Mouse (Mus musculus): Measurements from ENCODE around the gene Klf17. TPM values are rescaled to one million over a fixed set of nuclear protein-coding genes. Genes with fewer than 3 reads are reported as not detected.
A peak's percentile ranks its signal among the peaks of the same experiment; 100 is the strongest.
"Not testable (repeated sequence)": the region's sequence is repeated elsewhere in the genome, so short reads cannot be mapped to it uniquely, and the experiment has no call there.

Klf17 gene
- polyA plus RNA-seq (2016; fragmentation: Nextera tagmentation; extraction: Ambion mirVana) = not detected in 2 replicates

GRCm38 (mm10) chr4:117765416-117765815 is at the start of gene Klf17:
Klf17 (minus strand) TSS chr4:117765648.
- Histone ChIP-seq H3K36me3 (no peaks in the 10 kb centered on the region), H3K9me3 (no peaks in the 10 kb centered on the region), H3K27ac (no peak within 1 kb of the TSS), H3K4me1 (replicated peaks) (no peaks in the 10 kb centered on the region), H3K4me3 (no peak within 1 kb of the TSS), H3K27me3 (ENCODE audit: insufficient read depth, poor library complexity, severe bottlenecking) (no peaks in the 10 kb centered on the region)
- no peak for DNase-seq (ENCODE audit: low spot score)
- WGBS = 73% methylated on average over 11 of the region's 12 CpGs

GRCm38 (mm10) chr4:117814333-117814732 is 48.9 kb upstream of the Klf17 start:
- WGBS = 22% methylated on average over 4 of the region's 4 CpGs

DNA sequence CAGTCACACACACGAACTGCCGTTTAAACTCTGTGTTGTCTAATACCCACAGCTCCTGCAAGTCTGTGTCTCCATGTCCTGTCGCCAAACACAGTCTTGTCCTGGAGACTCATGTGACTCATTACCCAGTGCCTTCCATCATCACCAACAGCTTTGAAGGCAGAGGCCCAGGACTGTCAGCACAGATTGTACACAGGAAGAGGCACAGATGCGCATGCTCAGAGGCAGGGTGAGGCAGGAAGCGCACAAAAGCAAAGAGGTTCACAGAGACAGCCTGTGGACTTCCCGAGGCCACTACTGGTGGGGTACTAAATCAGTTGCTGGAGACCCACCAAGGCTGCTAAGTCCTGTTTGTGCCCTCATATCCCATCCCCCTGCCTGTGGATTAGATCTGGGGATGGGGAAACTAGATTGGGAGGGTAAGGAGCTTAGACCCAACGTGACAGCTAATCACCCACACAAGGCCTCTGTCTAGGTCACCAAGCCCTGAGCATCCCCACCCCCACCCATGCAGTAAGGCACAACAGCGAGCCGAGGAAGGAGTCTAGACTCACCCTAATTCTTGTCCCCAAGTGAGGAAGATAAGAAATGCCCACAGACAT is 48.2 kb upstream of the Klf17 start:
- DNase-seq (ENCODE audit: low spot score) = no peak
- no peak overlapping the region for H3K4me3 ChIP-seq
- H3K27ac ChIP-seq = no peak overlapping the region
- 78% methylated on average over 9 of the region's 9 CpGs for WGBS
- no peaks in the 10 kb centered on the region for H3K27me3 ChIP-seq (ENCODE audit: insufficient read depth, poor library complexity, severe bottlenecking)
- H3K4me1 ChIP-seq (replicated peaks) = peaks cover 11% of the 10 kb centered on the region
- peaks cover 11% of the 10 kb centered on the region; the same call in 1 of the 2 replicates for H3K9me3 ChIP-seq
- no peaks in the 10 kb centered on the region for H3K36me3 ChIP-seq

More at GRCm38 (mm10) chr4:117814333-117814732, 48.9 kb upstream of the Klf17 start:
- H3K27me3 ChIP-seq (ENCODE audit: insufficient read depth, poor library complexity, severe bottlenecking) = no peaks in the 10 kb centered on the region
- no peaks in the 10 kb centered on the region for H3K36me3 ChIP-seq
- H3K4me3 ChIP-seq = no peak overlapping the region
- peaks cover 11% of the 10 kb centered on the region for H3K4me1 ChIP-seq (replicated peaks)
- H3K9me3 ChIP-seq = peaks cover 11% of the 10 kb centered on the region; the same call in 1 of the 2 replicates
- H3K27ac ChIP-seq = no peak overlapping the region
- DNase-seq (ENCODE audit: low spot score) = no peak

DNA sequence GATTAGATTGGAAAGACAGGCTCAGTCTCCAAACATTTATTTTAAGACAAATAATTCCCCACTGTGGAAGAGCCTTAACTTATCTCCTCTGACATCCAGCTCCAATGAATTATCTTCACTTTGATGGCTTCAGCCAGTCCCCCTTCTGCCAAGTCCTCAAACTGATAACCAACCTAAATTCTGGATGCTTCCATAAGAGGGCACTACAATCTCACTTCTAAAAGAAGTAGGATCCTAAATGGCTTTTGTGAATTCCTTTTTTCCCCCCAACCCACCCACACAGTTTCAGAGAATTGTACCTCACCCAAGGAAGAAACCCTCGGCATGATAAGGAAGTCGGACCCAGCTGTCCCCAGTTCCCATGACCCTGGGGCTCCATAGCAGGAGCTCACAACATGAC is 45.5 kb upstream of the Klf17 start:
- Histone ChIP-seq H3K4me3 (no peak overlapping the region), H3K4me1 (replicated peaks) (peaks cover 11% of the 10 kb centered on the region), H3K36me3 (no peaks in the 10 kb centered on the region), H3K27me3 (ENCODE audit: insufficient read depth, poor library complexity, severe bottlenecking) (no peaks in the 10 kb centered on the region), H3K9me3 (0 out of 2 replicates have a peak, but pooled peaks cover 5% of the 10 kb centered on the region), H3K27ac (no peak overlapping the region)
- no peak for DNase-seq (ENCODE audit: low spot score)
- WGBS = 67% methylated on average over 2 of the region's 2 CpGs

DNA sequence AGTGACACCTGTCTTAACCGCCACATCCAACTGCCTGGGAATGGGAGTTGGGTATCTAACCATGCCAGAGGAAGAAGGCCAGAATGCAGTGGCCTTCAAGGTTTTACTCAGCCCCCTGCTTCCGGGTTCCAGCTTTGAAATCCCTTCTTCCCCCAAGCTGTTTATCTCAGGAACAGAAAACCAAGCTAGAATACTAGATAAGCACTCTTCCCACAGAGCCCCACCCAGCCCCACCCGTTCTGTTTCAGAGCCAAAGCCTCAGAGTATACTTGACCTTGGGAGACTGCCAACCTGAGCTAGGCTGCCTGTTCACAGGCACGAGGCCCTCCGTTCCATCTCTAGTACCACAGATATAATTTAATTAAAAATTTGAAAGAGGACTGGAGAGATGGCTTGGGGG is 41.5 kb upstream of the Klf17 start:
- Histone ChIP-seq H3K9me3 (no peaks in the 10 kb centered on the region), H3K36me3 (no peaks in the 10 kb centered on the region), H3K27me3 (ENCODE audit: insufficient read depth, poor library complexity, severe bottlenecking) (no peaks in the 10 kb centered on the region), H3K27ac (no peak overlapping the region), H3K4me1 (replicated peaks) (no peaks in the 10 kb centered on the region), H3K4me3 (no peak overlapping the region)
- 87% methylated on average over 5 of the region's 5 CpGs for WGBS
- DNase-seq (ENCODE audit: low spot score) = no peak

- H3K27ac ChIP-seq = no peak overlapping the region
- 82% methylated on average over 6 of the region's 6 CpGs for WGBS
- no peaks in the 10 kb centered on the region for H3K9me3 ChIP-seq
- H3K27me3 ChIP-seq (ENCODE audit: insufficient read depth, poor library complexity, severe bottlenecking) = no peaks in the 10 kb centered on the region
- no peak overlapping the region for H3K4me3 ChIP-seq
- H3K36me3 ChIP-seq = no peaks in the 10 kb centered on the region
- H3K4me1 ChIP-seq (replicated peaks) = no peaks in the 10 kb centered on the region
- DNase-seq (ENCODE audit: low spot score) = no peak
These were observed 34.5 kb upstream of the Klf17 start for GRCm38 (mm10) chr4:117799904-117800303.

DNA sequence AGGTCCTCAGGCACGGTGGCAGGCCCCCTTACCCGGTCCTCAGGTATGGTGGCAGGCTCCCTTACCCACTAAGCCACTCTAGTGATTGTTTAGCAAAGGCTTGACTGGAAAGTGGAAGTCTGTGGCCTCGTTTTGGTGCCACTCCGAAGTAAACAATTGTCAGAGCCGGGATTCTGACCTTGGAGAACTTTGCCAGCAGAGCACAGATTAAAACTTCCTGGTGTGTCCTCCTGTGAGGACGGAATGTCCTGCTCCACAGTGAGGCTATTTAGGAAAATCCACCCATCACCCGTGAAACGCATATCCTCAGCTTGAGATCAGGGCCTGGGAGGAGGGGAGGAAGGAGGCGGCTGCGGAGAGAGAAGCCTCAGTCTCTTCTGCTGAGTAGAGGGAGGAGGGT is 22.9 kb upstream of the Klf17 start:
- Histone ChIP-seq H3K9me3 (peaks cover 4% of the 10 kb centered on the region; the same call in 1 of the 2 replicates), H3K27me3 (ENCODE audit: insufficient read depth, poor library complexity, severe bottlenecking) (no peaks in the 10 kb centered on the region), H3K4me3 (no peak overlapping the region), H3K4me1 (replicated peaks) (0 out of 2 replicates have a peak, but pooled peaks cover 2% of the 10 kb centered on the region), H3K36me3 (no peaks in the 10 kb centered on the region), H3K27ac (no peak overlapping the region)
- no peak for DNase-seq (ENCODE audit: low spot score)
- WGBS = 69% methylated on average over 10 of the region's 10 CpGs

GRCm38 (mm10) chr4:117786963-117787362 is 21.5 kb upstream of the Klf17 start:
- no peaks in the 10 kb centered on the region for H3K27me3 ChIP-seq (ENCODE audit: insufficient read depth, poor library complexity, severe bottlenecking)
- H3K4me1 ChIP-seq (replicated peaks) = 0 out of 2 replicates have a peak, but pooled peaks cover 2% of the 10 kb centered on the region
- H3K4me3 ChIP-seq = no peak overlapping the region
- no peaks in the 10 kb centered on the region for H3K36me3 ChIP-seq
- H3K9me3 ChIP-seq = peaks cover 4% of the 10 kb centered on the region; the same call in 1 of the 2 replicates
- 42% methylated on average over 8 of the region's 8 CpGs for WGBS
- no peak overlapping the region for H3K27ac ChIP-seq
- peak; percentile 61 for DNase-seq (ENCODE audit: low spot score)

DNA sequence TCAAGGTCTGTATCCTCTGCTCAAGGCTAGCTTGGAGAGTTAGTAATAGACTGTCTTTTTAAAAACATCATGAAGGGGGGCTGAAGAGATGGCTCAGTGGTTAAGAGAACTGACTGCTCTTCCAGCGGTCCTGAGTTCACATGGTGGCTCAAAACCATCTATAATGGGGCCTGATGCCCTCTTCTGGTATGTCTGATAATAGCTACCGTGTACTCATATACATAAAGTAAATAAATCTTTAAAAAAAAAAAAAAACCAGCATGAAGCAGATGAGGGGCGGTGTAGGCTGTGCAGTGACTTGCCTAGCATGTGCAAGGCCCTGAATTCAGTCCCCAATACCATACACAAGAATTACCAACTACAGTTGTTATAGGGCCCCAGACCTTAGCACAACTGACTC is 17.5 kb upstream of the Klf17 start:
- Histone ChIP-seq H3K27ac (no peak overlapping the region), H3K9me3 (peaks cover 4% of the 10 kb centered on the region; the same call in 1 of the 2 replicates), H3K36me3 (no peaks in the 10 kb centered on the region), H3K4me3 (no peak overlapping the region), H3K4me1 (replicated peaks) (0 out of 2 replicates have a peak, but pooled peaks cover 2% of the 10 kb centered on the region), H3K27me3 (ENCODE audit: insufficient read depth, poor library complexity, severe bottlenecking) (no peaks in the 10 kb centered on the region)
- no peak for DNase-seq (ENCODE audit: low spot score)
- WGBS = 85% methylated on average over 3 of the region's 3 CpGs

GRCm38 (mm10) chr4:117772960-117773359 is 7.5 kb upstream of the Klf17 start:
- Histone ChIP-seq H3K9me3 (no peaks in the 10 kb centered on the region), H3K36me3 (no peaks in the 10 kb centered on the region), H3K27ac (no peak overlapping the region), H3K27me3 (ENCODE audit: insufficient read depth, poor library complexity, severe bottlenecking) (no peaks in the 10 kb centered on the region), H3K4me1 (replicated peaks) (no peaks in the 10 kb centered on the region), H3K4me3 (no peak overlapping the region)
- DNase-seq (ENCODE audit: low spot score) = no peak
- WGBS = 67% methylated on average over 9 of the region's 9 CpGs

DNA sequence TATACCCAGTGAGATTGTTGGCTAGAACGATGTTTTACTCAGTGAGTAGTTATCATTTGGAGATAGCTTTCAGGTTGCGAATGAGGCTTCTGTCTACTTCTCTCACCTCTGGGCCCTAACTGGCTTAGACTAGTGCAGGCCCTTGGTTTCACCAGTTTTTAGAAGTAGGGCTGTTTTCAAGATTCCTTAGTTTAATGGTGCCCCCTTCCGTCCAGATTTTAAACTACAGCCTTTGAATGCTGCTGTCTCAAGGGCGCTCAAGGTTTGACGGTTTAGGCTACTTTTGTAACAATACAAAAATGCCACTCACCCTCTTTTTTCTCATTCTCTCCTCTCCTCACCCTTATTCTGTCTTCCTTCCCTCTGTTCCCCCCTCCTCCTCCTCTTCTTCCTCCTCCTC is 5.5 kb upstream of the Klf17 start:
- no peaks in the 10 kb centered on the region for H3K27me3 ChIP-seq (ENCODE audit: insufficient read depth, poor library complexity, severe bottlenecking)
- no peak overlapping the region for H3K27ac ChIP-seq
- H3K36me3 ChIP-seq = no peaks in the 10 kb centered on the region
- H3K4me1 ChIP-seq (replicated peaks) = no peaks in the 10 kb centered on the region
- H3K9me3 ChIP-seq = no peaks in the 10 kb centered on the region
- DNase-seq (ENCODE audit: low spot score) = peak; percentile 52
- 26% methylated on average over 5 of the region's 5 CpGs for WGBS
- no peak overlapping the region for H3K4me3 ChIP-seq

- Histone ChIP-seq H3K36me3 (no peaks in the 10 kb centered on the region), H3K27me3 (ENCODE audit: insufficient read depth, poor library complexity, severe bottlenecking) (no peaks in the 10 kb centered on the region), H3K4me1 (replicated peaks) (no peaks in the 10 kb centered on the region), H3K9me3 (no peaks in the 10 kb centered on the region), H3K27ac (no peak overlapping the region), H3K4me3 (no peak overlapping the region)
- DNase-seq (ENCODE audit: low spot score) = no peak
- 91% methylated on average over 5 of the region's 5 CpGs for WGBS
These were observed 5.3 kb downstream of the Klf17 start for GRCm38 (mm10) chr4:117760151-117760550.

GRCm38 (mm10) chr4:117752469-117752868 is 13.0 kb downstream of the Klf17 start:
- not testable (repeated sequence) for H3K36me3 ChIP-seq; H3K9me3 ChIP-seq; H3K27ac ChIP-seq; DNase-seq (ENCODE audit: low spot score); H3K4me3 ChIP-seq; H3K27me3 ChIP-seq (ENCODE audit: insufficient read depth, poor library complexity, severe bottlenecking); H3K4me1 ChIP-seq (replicated peaks)
- WGBS = 85% methylated on average over 5 of the region's 5 CpGs
